Mouse (Mus musculus): ENCODE results near the gene Fam53b. TPM values are rescaled to one million over a fixed set of nuclear protein-coding genes. Genes with fewer than 3 reads are reported as not detected.

The Fam53b gene
- total RNA-seq, 1 experiment from 2014 or later: 19.9 TPM

- no peak for ATAC-seq (replicated peaks; ENCODE audit: low read depth, poor library complexity, severe bottlenecking)
These were observed 45.0 kb downstream of the Fam53b start for GRCm38 (mm10) chr7:132768498-132769344.

DNA sequence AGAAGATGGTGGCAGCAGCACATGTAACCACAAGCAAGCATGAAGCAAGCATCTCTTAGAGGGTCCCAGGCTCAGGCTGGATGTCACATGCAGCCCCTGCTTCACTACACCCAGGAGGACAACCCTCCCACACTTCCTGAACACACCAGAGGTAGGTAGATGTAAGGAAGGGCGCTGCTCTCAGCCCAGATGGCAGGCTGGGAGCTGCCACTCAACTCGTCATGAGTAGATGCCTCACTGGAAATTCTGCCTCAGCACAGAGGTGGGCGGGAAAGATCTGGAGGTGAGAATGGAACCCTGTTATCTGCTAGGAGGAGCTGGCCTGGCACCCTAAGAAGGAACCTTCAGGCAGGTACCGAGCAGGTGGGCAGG lies 45.7 kb downstream of the Fam53b start:
- ATAC-seq (replicated peaks; ENCODE audit: low read depth, poor library complexity, severe bottlenecking): no peak

DNA sequence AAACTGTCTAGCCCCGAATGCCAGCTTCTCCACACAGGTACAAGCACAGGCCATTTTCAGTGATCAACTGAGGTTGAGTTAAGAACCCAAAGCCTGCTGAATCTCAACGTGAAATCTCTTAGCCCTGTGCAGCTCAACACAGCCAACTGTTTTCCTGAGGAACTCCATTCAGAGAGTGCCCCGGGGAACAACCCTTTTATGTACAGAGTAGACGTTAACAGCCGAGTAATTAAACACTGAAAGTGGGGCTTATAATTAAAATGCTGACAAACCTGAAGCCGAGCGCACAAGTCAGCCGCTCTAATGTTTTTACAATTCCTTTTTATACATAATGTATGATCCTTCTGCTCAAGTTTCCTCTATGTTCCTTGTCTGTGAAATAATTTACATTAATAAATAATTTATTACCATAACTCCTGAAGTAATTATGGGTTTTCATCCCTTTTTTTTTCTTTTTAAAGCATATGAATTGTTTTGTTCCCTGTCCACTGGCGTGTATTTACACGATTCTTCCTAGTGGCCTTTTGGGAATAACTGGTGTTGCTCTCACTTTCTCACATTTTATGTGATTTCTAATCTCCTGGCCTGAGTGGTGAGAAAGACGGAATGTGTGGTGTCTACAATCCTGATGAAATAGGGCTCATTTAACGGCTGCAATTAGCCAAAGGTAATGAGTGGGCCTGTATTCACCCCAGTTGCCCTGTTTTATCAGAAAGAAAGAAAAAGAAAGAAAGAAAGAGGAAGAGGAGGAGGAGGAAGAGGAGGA lies 46.3 kb downstream of the Fam53b start:
- no peak for ATAC-seq (replicated peaks; ENCODE audit: low read depth, poor library complexity, severe bottlenecking)

- ATAC-seq (replicated peaks; ENCODE audit: low read depth, poor library complexity, severe bottlenecking): 0 out of 2 replicates have a peak, but pooled peaks have one; percentile 7
These were observed 47.3 kb downstream of the Fam53b start for GRCm38 (mm10) chr7:132766235-132766871.

DNA sequence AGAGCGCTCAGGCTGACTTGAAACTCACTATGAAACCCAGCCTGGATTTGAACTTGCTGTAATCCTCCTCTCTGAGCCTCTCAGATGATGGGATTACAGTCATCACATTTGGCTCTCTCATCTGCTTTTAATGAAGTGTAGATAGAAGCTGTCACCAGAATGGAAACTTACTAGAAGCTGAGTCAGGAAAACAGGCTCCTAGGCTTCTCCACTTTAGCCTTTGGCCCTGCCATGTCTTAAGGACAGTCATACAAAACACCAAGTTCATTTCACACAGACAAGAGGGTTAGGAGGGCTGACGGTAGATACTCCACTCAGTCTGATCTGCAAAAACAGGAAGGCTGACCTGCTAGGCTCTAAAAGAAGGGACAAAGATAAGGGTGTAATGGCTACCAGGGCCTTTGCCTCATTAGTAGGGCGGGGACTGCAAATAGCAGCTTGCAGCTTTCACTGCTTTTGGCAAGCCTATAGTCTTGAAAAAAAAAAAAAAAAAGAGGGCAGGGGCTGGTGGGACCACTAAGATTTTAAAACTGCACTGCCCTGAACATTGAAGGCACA lies 48.0 kb downstream of the Fam53b start:
- ATAC-seq (replicated peaks; ENCODE audit: low read depth, poor library complexity, severe bottlenecking): peak; percentile 47

DNA sequence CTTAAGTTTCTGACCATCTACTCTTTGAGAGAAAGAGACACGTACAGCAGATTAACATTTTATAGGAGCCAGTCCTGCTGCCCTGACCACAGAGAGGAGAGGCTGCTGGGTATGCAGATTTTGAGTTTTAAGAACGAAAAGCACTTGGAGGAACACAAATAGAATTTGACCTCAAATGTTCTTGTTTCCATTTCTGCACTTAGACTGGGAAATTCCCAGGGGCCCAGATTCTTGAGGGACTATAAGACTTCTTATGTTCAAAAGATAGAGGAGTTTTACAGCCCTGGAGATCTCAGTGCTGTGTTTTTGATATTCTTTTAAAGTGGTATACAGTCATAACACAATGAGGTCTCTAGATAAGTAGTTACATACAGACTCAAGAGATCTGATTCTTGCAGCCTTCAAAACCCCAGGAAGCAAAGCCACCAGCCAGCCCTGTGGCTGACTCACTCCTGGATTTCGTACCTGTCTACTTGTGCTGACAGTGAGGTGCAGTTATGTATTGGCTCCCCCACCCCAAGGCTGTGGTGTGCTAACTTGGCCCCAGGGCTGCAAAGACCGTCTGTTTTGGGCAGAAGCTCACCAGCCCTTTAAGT lies 48.7 kb downstream of the Fam53b start:
- ATAC-seq (replicated peaks; ENCODE audit: low read depth, poor library complexity, severe bottlenecking): no peak

GRCm38 (mm10) chr7:132764314-132764713 lies 49.4 kb downstream of the Fam53b start:
- ATAC-seq (replicated peaks; ENCODE audit: low read depth, poor library complexity, severe bottlenecking): no peak

DNA sequence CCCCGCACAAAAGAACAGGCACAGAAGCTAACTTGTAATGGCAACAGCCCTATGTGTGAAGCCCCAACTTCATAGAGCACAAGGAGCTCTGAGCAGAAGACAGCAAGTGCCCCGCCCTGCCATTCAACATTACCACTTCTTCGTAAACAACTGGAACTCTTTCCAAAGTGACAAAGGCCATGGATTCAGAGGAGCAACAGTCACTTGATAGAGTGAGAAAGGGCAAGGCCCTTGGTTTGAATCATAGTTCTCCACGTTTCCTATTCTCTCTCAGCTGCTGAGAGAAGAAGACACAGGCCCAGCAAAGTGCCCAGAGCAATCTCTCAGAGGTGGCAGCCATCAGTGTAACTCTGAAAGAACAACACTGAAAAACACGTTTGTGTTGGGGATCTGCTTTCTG lies 49.8 kb downstream of the Fam53b start:
- ATAC-seq (replicated peaks; ENCODE audit: low read depth, poor library complexity, severe bottlenecking): no peak

DNA sequence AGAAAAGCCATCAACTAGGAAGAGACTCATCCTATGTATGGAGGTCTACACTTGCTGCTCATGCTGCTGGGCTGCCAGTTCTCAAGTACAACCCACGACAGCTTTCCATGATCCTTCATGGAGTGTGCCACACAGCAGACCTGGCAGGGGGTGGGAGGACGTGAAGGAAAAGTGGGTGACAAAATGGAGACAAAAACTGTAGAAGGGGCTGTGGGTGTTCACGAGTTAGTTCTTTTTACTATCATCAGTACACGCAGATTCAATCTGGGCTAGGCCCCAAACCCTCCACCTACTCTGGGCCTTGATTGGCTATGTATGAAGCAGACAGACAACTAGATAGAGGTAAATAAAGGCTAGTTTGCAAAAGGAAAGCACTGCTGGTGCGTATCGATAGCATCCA lies 50.3 kb downstream of the Fam53b start:
- ATAC-seq (replicated peaks; ENCODE audit: low read depth, poor library complexity, severe bottlenecking): no peak

- no peak for ATAC-seq (replicated peaks; ENCODE audit: low read depth, poor library complexity, severe bottlenecking)
These were observed 52.3 kb downstream of the Fam53b start for GRCm38 (mm10) chr7:132761409-132761808.

DNA sequence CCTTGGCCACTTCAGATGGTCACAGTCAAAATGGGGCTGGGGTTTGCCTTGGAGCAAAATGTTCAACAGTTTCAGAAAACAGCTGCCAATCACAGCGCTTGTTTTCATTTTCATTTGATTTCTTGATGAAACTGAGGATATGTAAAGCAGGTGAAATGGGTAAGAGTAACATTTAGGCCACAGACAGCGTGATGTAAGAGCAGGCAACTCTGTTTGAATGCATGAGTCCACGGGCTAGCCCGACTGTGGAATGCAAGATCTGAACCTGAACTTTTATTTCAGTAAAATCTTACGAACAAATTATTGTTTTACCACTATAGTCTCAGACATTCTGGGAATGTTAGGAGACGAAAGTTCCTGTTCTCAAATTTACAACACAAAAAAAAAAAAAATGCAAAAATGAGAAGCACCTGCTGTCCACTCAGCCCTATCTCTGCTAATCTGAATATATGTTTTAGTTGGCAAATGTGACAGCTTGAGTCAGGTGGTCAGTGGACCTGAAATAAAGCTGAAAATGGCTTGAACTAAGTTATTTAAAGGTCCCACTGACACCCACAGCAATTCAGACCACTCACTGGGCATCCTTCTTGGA lies 53.0 kb downstream of the Fam53b start:
- ATAC-seq (replicated peaks; ENCODE audit: low read depth, poor library complexity, severe bottlenecking): no peak

GRCm38 (mm10) chr7:132759926-132760325 lies 53.8 kb downstream of the Fam53b start:
- ATAC-seq (replicated peaks; ENCODE audit: low read depth, poor library complexity, severe bottlenecking): no peak

GRCm38 (mm10) chr7:132759405-132759891 lies 54.2 kb downstream of the Fam53b start:
- no peak for ATAC-seq (replicated peaks; ENCODE audit: low read depth, poor library complexity, severe bottlenecking)

DNA sequence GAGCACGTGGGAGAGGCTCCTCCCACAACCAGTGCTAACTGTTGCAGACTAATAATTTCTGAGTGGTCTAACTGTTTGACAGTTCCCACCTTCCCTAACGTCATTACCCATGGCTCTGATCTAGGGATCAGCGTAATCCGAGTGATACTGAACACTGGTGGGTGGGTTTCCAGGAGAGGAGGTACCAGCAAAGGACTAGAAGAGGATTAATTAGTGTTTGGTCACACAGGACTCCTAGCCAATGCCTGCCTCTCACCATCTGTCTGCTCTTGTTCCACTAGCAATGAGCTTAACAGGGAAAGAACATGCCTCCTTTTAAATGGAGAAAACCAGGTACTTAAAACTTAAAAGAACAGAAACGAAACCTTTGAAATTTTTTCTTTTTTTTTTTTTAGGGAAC lies 54.8 kb downstream of the Fam53b start:
- no peak for ATAC-seq (replicated peaks; ENCODE audit: low read depth, poor library complexity, severe bottlenecking)

DNA sequence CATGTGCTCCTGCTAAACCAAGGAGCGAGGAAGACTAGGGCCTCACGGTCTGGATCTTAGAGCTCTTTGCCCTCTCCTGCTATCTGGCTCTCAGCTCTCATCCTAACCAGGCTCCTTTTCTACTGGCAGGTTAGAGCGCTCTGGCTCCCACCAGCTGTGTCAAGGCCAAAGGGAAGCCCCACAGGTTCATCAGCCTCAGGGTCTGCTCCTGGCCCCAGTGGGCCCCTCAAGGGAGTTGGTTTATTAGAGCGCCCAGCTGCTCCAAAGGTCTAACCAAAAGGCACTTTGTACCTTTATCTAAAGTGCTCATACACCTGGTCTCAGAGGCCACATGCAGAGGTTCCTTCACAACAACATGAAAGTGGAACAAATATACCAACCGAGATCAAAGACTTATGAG lies 57.4 kb downstream of the Fam53b start:
- ATAC-seq (replicated peaks; ENCODE audit: low read depth, poor library complexity, severe bottlenecking): no peak

DNA sequence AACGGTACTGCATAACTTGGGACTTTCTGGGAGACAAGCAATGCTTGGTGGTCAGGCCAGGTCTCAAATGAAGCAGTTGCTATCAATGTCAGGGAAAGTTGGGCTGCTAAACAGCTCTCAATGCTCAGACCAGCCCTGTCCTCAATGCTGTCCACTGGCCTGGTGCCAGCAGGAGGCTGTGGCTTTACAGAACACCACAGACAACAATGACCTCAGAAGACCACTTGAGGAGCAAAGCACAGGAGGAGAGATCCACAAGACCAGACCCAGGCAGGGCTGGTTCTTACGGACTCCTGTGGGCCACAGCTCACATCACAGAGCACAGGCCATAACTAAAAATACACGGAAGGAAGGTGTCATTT lies 59.3 kb downstream of the Fam53b start:
- ATAC-seq (replicated peaks; ENCODE audit: low read depth, poor library complexity, severe bottlenecking): no peak

- no peak for ATAC-seq (replicated peaks; ENCODE audit: low read depth, poor library complexity, severe bottlenecking)
These were observed 59.9 kb downstream of the Fam53b start for GRCm38 (mm10) chr7:132753518-132754388.

- no peak for ATAC-seq (replicated peaks; ENCODE audit: low read depth, poor library complexity, severe bottlenecking)
These were observed 62.0 kb downstream of the Fam53b start for GRCm38 (mm10) chr7:132751716-132752115.

DNA sequence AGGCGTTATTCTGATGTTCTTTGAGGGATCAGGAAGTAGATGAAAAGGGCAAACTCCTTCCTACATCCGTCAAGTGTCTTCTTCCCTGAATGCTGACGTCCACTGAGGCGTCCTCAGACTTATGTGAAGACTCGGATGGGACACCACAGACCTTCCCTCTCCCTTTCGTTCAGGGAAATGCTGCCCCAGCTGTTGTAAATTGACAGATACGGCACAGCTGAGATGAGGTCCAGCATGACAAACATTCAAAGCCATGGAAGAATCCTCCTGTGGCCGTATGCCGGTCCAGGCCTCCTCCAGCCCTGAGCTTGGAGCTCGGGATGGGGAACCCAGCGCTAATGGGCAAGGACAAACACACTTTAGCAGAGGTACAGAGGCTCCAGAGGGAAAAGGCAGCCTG lies 64.2 kb downstream of the Fam53b start:
- ATAC-seq (replicated peaks; ENCODE audit: low read depth, poor library complexity, severe bottlenecking): no peak

Data from common myeloid progenitor, adult 5-6 weeks (primary cell).